Mouse (Mus musculus) thymus, postnatal 36 days (tissue): ENCODE measurements around the gene Kank2.
A peak's percentile ranks its signal among the peaks of the same experiment; 100 is the strongest.

Experiments used
- DNase-seq, 2 experiments: peaks; one replicate each; pipeline ENCODE4 v3.0.0; 2022; ENCODE audit warnings: mixed read lengths in 2 of 2

The Kank2 gene

GRCm38 (mm10) chr9:21798345-21799009 is at the start of gene Kank2:
Gene Kank2, minus strand, starts transcription at chr9:21798744.
- DNase-seq: peak; percentile 81 to 85

GRCm38 (mm10) chr9:21847926-21848325 is 49.4 kb upstream of the Kank2 start:
- DNase-seq: no peak

GRCm38 (mm10) chr9:21847425-21847824 is 48.9 kb upstream of the Kank2 start:
- no peak for DNase-seq

- no peak for DNase-seq
These were observed 48.3 kb upstream of the Kank2 start for GRCm38 (mm10) chr9:21846755-21847341.

- DNase-seq: no peak
These were observed 47.0 kb upstream of the Kank2 start for GRCm38 (mm10) chr9:21845381-21846080.

- no peak for DNase-seq
These were observed 44.5 kb upstream of the Kank2 start for GRCm38 (mm10) chr9:21843086-21843485.

GRCm38 (mm10) chr9:21842391-21842790 is 43.8 kb upstream of the Kank2 start:
- DNase-seq: no peak

GRCm38 (mm10) chr9:21841340-21841739 is 42.8 kb upstream of the Kank2 start:
- no peak for DNase-seq

GRCm38 (mm10) chr9:21840115-21840787 is 41.7 kb upstream of the Kank2 start:
- DNase-seq: peak; percentile 24 to 30

- DNase-seq: no peak
These were observed 39.1 kb upstream of the Kank2 start for GRCm38 (mm10) chr9:21837690-21838089.

- no peak for DNase-seq
These were observed 36.8 kb upstream of the Kank2 start, which contains the start of gene Angptl8 for GRCm38 (mm10) chr9:21835258-21835912. Gene Angptl8, plus strand, starts transcription at chr9:21835510.

- no peak for DNase-seq
These were observed 33.2 kb upstream of the Kank2 start for GRCm38 (mm10) chr9:21831558-21832240.

GRCm38 (mm10) chr9:21830936-21831335 is 32.4 kb upstream of the Kank2 start:
- no peak for DNase-seq

GRCm38 (mm10) chr9:21830461-21830850 is 31.9 kb upstream of the Kank2 start:
- DNase-seq: no peak

- DNase-seq: no peak
These were observed 31.4 kb upstream of the Kank2 start for GRCm38 (mm10) chr9:21829834-21830460.

- no peak for DNase-seq
These were observed 25.8 kb upstream of the Kank2 start for GRCm38 (mm10) chr9:21824366-21824765.

- DNase-seq: no peak
These were observed 25.4 kb upstream of the Kank2 start for GRCm38 (mm10) chr9:21823957-21824356.

- no peak for DNase-seq
These were observed 24.1 kb upstream of the Kank2 start for GRCm38 (mm10) chr9:21822686-21823085.

GRCm38 (mm10) chr9:21820183-21820582 is 21.6 kb upstream of the Kank2 start:
- DNase-seq: no peak

- no peak for DNase-seq
These were observed 20.7 kb upstream of the Kank2 start for GRCm38 (mm10) chr9:21819181-21819729.

GRCm38 (mm10) chr9:21818561-21818960 is 20.0 kb upstream of the Kank2 start:
- DNase-seq: no peak
